Mouse (Mus musculus) embryonic fibroblast, embryonic 13.5 days (primary cell): ENCODE measurements at regions not wholly inside any gene's neighbourhood (a gene's known extent, or its start where the extent isn't known, plus 50 kb on each side); places are given as distances from the start of the nearest gene placed in this dataset.

Source experiments
- H3K27ac ChIP-seq: 2 replicates; pipeline ENCODE4 v1.5.1; 2012; ENCODE audit warnings: low read length, control low read depth, inconsistent platforms; ENCODE audit not compliant: insufficient read depth
- H3K4me1 ChIP-seq: 2 replicates; pipeline ENCODE4 v1.6.1; 2011; ENCODE audit warnings: low read length; ENCODE audit not compliant: control insufficient read depth, insufficient read depth
- H3K4me3 ChIP-seq: 2 replicates; pipeline ENCODE4 v1.5.1; 2011; ENCODE audit warnings: mild to moderate bottlenecking, control low read depth, low read length; ENCODE audit not compliant: insufficient read depth
- CTCF ChIP-seq: IDR thresholded peaks from 2 replicates; pipeline ENCODE4 v1.5.1; 2011; ENCODE audit warnings: mild to moderate bottlenecking, control low read depth, low read length, moderate library complexity, borderline replicate concordance; ENCODE audit not compliant: insufficient read depth
- POLR2A ChIP-seq: IDR thresholded peaks from 2 replicates; pipeline ENCODE4 v1.6.1; 2011; ENCODE audit warnings: low read depth, mild to moderate bottlenecking, control low read depth, low read length, moderate library complexity

DNA sequence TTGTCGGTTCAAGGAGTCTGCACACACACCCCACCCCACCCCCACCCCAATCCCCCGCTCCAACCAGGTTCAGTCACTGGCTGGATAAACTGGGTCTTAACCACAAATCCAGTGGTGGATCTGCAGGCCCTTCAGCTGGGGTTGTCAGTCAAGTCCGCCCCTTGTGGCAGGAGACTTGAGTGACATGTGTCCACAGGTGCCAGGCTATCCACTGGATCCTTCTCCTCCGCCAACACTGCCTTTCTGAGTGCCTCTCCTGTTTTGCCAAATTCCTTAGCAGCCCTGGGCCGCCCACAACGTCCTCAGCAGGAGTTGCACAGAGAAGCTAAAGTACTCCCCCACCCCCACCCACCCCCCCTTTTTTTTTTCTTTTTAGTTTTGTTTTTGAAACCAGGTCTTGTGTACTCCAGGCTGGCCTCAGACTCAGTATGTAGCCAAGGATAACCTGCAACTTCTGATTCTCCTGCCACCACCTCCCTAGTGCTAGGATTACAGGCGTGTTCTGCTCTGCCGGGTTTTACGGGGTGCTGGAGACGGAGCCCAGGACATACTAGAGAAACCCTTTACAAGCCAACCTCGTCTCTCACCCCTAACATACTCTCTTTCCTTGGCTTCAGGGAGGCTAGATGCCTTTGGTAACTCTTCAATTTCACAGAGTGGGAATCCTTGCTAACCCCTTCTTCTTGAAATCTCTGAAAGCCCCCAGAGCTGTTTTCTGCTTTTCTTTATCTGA lies 57.2 kb upstream of the Zfp280d start:
- TF ChIP-seq CTCF (no peak), POLR2A (no peak)
- Histone ChIP-seq H3K4me1 (no peaks in the 10 kb centered on the region), H3K27ac (no peak overlapping the region), H3K4me3 (no peak overlapping the region)

DNA sequence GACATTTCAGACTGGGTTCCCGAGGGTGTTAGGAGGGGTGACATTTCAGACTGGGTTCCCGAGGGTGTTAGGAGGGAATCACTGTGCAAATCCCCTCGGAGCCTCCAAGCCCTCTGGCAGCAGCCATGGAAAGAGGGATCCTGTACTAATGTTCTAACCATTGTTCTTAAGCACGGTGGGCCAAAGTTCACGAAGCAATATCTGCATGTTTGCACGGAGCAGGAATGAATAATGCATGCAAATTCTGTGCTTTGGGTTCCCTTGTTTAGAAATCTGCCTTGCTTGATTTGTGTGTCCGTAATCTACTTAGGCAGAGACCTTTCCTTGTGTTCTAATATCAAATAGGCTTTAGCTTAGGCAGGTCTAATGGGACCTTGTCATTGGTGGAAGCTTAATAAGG lies 55.9 kb upstream of the Zfp280d start:
- H3K4me3 ChIP-seq = no peak overlapping the region
- no peak overlapping the region for H3K27ac ChIP-seq
- TF ChIP-seq CTCF (no peak), POLR2A (no peak)
- H3K4me1 ChIP-seq = no peaks in the 10 kb centered on the region

DNA sequence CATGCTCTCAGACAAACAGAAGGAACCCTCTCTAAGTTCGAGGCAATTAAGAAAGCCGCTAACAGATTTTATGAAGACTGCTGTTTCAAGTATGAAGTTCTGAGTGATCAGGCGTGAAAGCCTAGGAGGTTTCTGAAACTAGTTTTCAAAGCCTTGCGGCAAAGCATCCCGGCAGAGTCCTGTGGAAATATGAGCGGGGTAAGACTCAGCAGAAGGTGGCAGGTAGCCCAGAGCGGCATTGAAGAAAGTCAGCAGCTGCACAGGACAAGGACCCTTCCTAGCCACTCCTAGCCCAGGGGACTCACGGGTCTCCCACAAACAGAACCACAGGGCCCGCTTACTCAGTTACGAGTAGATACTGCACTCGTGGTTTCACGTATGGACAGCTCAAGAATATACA lies 54.8 kb upstream of the Zfp280d start:
- H3K4me3 ChIP-seq = no peak overlapping the region
- H3K27ac ChIP-seq = no peak overlapping the region
- TF ChIP-seq POLR2A = no peak
- H3K4me1 ChIP-seq = no peaks in the 10 kb centered on the region

DNA sequence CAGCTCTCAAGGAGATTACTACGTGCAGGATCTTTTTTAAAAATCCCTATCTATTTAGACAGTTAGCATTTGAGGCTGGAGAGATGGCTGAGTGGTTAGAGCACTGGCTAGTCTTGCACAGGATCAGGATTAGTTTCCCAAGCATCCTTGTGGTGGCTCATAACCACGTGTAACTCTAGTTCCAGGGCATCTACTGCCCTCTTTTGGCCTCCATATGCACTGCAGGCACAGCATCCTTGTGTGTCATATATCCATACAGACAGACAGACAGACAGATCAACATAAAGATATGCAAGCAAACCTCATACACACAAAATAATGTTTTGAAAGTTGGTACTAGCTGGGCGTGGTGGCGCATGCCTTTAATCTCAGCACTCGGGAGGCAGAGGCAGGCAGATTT lies 53.3 kb upstream of the Zfp280d start:
- H3K4me1 ChIP-seq = peaks cover 2% of the 10 kb centered on the region; the same call in 1 of the 2 replicates
- H3K4me3 ChIP-seq = no peak overlapping the region
- no peak for TF ChIP-seq CTCF
- TF ChIP-seq POLR2A = no peak
- H3K27ac ChIP-seq = no peak overlapping the region
